Mouse (Mus musculus) embryonic stem cell, embryonic (primary cell): Measurements from ENCODE around the gene Ankmy2.
"Not testable (repeated sequence)": the region's sequence is repeated elsewhere in the genome, so short reads cannot be mapped to it uniquely, and the experiment has no call there.

ENCODE experiments used
- CTCF ChIA-PET, 4 experiments: fragments of 300-600 bp in 2 of 4; fragments of 350-600 bp in 2 of 4; sonication (Branson Sonifier 250); formaldehyde crosslinking; loops; one replicate each; lab custom pipeline; 2022; ENCODE audit warnings: inconsistent platforms in 2 of 4; lab: Charles Lee
- POLR2A ChIA-PET, 4 experiments: fragments of 300-600 bp in 2 of 4; fragments of 350-600 bp in 2 of 4; sonication (Branson Sonifier 250); formaldehyde crosslinking; loops; one replicate each; lab custom pipeline; 2022; ENCODE audit warnings: antibody characterized with exemption in 4 of 4, inconsistent platforms in 1 of 4; lab: Charles Lee

Ankmy2 gene

DNA sequence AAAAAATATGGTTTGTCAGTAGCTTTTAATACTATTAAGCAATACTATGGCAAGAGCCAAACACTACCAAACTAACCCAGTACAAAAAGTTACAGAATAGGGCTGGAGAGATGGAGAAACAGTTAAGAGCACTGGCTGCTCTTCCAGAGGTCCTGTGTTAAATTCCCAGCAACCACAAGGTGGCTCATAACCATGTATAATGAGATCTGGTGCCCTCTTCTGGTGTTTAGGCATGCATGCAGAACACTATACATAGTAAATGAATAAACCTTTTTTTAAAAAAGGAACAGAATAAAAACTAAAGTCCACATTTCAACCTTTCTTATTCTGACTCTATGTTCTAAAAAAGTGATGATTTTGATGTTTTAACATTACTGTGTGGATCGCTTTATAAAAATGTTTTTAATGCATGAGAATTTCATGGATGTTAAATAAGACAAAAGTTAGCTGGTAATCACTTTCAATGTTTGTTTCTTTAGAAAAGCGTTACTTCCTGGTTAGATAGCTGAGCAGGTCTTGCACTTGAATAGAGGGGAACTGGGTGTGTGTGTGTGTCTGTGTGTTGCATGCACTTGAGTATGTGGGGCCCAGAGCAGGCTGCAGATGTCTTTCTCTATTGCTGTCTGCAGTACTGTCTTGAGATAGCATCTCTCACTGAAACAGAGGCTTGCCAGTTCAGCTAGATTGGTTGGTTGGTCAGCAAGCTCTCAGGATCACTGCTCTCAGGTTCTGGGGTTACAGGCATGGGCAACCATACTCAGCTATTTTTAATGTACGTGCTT is 10.5 kb upstream of the Ankmy2 start:
- CTCF ChIA-PET, result interaction anchor here in 2 of 4 experiments (1.2 to 2.7 kb wide), 2 partner anchors 11 to 250 kb away, joined by 3 to 15 read pairs; partner anchors contain the start of genes Ankmy2 (in 1 of the 2) and Bzw2 (in 1 of the 2)

DNA sequence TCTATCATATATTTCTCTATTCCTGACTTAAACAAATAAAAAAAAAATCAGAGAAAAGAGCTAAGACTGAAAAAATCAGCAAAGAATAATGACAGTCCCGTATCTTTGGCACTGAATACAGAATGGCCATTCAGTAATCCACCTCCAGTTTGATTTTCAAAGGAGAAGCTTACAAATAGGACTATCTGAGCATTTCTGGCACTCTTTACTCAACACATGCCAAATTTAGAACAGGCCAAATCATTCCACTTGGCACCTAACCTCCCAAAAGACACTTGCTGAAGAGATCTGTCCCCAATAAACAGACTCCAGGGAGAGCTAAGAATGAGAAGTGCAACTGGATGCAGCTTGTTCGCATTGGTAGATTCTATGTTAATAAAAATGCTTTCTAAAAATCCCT is 6.6 kb upstream of the Ankmy2 start:
- CTCF ChIA-PET, result no interaction called here
- POLR2A ChIA-PET, result interaction anchor here in 3 of 4 experiments (0.5 to 6.4 kb wide), 4 partner anchors 8 to 57 kb away, joined by 3 to 95 read pairs (median 3); partner anchors contain the start of genes Ankmy2 (in 1 of the 3) and Bzw2 (in 1 of the 3)

More for the DNA sequence above, 10.5 kb upstream of the Ankmy2 start:
- POLR2A ChIA-PET, result interaction anchor here (0.7 to 6.4 kb wide), 6 partner anchors 10 to 119 kb away, joined by 3 to 95 read pairs (median 4); partner anchors contain the start of genes Ankmy2 (in 3 of the 4) and Bzw2 (in 2 of the 4)

DNA sequence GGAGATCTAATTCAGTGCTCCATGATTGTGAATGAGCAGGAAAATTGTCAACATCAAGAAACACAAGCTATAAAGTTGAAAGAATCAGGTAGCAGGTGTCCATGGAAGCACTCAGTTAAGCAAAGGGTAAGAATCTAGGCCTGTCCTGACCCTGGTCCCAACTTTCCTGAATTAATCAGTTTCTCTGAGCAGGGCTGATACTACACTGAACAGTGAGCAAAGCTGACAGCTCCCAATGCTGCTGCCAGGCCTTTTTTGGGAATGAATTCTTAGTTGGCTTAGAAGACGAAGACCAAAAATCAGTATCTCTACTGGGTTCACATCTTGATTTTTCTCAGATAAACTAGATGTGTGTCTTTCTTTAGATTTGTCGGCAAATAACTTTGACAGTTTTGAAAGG is 6.2 kb upstream of the Ankmy2 start:
- POLR2A ChIA-PET, result interaction anchor here in 3 of 4 experiments (0.5 to 6.4 kb wide), 3 partner anchors 7 to 56 kb away, joined by 3 to 95 read pairs (median 3); partner anchors contain the start of genes Ankmy2 (in 1 of the 3) and Bzw2 (in 1 of the 3)
- CTCF ChIA-PET, result no interaction called here

DNA sequence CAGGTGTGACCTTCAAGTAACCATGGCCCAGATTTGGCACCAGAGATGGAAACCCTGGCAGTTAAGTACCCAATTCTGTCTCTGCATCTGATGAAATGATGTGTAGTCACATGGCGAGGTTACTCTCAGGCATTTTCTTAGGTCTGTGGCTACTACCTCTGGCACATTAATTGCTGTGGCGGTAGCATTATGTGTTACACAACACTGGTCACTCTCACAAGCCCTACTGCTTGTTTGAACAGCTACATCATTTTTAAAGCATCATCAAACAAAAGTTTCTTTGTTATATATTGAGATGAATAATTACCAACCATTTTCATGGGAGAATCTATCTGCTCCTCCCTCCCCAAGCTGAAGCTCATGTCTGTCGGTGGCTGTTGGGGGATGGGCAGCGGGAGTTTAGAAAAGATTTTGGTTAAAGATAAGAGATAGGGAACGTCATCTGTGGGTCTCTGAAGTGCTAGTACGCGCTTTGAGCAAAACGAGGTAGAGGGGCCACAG is 1.7 kb upstream of the Ankmy2 start:
- CTCF ChIA-PET, result no interaction called here
- POLR2A ChIA-PET, result interaction anchor here in 2 of 4 experiments (0.6 to 6.7 kb wide), 10 partner anchors 8 to 258 kb away, joined by 3 to 95 read pairs (median 14); no protein-coding TSS in a partner anchor

DNA sequence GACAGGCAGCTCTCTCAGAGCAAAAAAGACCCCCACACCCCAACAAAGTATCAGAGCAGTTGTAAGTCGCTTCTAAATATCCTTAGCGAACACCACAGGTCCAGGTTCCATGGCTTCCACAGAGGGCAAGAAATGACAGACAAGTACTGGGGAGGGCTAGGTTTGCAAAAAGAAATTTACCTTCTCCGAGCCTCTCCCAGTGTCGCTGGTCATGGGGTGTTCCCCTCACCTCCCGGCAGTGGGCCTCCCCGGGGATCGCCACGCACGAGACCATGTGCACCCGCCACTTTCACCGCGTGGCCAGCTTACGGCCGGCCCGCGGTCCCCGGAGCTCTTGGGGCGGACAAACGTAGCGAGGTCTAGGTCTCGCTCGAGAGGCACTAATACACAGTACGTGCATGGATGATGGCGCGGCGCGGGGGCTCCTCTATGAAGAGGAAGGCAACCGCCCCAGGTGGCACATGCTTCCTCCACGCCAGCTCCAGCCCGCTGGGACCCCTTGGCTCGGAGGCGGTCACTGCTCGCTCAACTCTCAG is 745 bp upstream of the Ankmy2 start:
- CTCF ChIA-PET, result interaction anchor here in 2 of 4 experiments (0.6 to 3.2 kb wide), 4 partner anchors 9 to 131 kb away, joined by 3 to 25 read pairs (median 10); no protein-coding TSS in a partner anchor
- POLR2A ChIA-PET, result interaction anchor here in 3 of 4 experiments (0.7 to 6.7 kb wide), 47 partner anchors 9 to 514 kb away, joined by 3 to 95 read pairs (median 6); partner anchors contain the start of gene Tspan13 (in 2 of the 3)

DNA sequence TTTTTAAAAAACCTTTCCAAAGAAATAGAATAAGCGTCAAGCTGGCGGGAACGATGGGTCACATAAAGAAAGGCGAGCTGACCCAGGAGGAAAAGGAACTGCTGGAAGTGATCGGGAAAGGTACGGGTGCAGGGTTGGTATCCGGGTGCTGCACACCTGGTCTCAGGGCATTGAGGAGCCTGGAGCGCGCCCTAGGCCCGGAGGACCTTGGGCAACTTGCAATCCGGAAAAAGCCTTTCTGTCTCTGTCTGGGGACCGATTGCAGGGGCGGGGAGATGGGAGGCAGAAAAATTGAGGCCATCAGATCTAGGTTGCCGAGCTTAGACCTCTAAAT is 357 bp downstream of the Ankmy2 start:
- CTCF ChIA-PET, result interaction anchor here in 1 of 4 experiments (1.8 to 3.2 kb wide), 2 partner anchors 11 to 13 kb away, joined by 6 to 15 read pairs; no protein-coding TSS in a partner anchor
- POLR2A ChIA-PET, result interaction anchor here in 3 of 4 experiments (0.5 to 6.7 kb wide), 59 partner anchors 8 to 1479 kb away, joined by 3 to 95 read pairs (median 6); partner anchors contain the start of gene Tspan13 (in 2 of the 3)

DNA sequence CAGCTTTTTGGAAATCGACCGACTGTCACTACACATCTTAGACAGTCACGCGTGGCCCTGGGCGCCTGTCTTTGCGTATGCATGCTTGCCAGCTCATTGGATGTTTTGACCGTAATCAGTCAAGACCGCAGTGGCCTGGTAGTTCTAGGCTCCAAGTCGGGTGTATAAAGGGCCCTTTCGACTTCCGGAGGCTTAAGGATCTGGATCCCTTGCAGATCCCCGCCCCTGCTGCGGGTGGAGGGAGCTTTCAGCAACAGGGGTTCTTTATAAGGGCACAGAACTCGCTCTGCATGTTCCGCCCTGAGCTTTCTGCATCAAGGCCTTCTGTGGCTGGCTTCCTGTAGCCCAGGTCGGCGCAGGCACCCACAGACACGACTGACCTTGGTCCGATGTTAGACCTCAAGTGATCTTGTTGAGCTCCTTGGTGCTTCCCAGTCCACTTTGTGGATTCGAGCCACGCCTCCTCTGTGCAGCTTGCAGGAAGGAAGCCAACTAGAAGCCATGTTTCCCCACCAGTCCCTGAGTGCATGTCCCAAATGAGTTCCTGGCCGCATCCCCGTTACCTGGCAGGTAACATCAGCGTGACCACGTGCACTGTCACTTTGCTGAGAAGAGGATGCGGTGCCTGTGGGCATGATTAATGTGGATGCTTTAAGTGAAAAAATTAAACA is 859 bp downstream of the Ankmy2 start, which contains the start of gene Bzw2:
TSS of gene Bzw2 (minus strand) at position 443 of the 671 bp plus-strand sequence.
- CTCF ChIA-PET, result interaction anchor here in 1 of 4 experiments (1.8 to 3.2 kb wide), 2 partner anchors 11 to 13 kb away, joined by 6 to 15 read pairs; no protein-coding TSS in a partner anchor
- POLR2A ChIA-PET, result interaction anchor here in 3 of 4 experiments (0.6 to 6.7 kb wide), 45 partner anchors 8 to 647 kb away, joined by 3 to 95 read pairs (median 7); partner anchors contain the start of gene Tspan13 (in 2 of the 3)

DNA sequence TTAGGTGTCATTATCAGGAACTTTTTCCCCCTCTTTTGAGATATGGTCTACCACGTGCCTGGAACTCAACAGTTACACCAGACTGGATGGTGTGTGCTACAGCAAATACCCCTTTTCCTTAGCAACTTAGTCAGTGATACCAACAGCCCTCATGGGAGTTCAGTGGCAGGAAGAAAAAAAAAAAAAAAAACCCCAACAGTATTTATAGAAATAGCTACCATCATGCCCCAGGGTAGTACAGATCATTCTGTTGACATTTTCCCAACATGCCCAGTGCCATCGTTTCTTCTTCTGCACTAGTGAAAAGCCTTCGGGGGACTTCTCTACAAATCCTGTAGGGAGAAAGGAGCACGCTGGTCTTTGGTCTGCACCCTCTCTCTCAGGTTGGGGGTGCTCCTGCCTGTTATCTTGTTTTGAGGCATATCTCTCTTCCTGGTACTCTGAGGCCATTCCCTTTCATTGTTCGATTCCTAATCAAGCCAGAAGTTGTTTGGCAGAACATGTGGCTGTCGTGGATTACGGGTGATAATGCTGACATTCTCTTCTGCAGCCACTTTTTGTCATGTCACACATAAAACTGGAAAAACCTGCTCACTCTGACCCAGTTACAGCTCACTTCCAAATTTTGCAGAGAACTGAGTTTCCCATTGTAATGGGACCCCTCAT is 7.3 kb downstream of the Ankmy2 start:
- POLR2A ChIA-PET, result interaction anchor here in 1 of 4 experiments (0.7 to 1.0 kb wide), 2 partner anchors 9 to 228 kb away, joined by 3 read pairs; no protein-coding TSS in a partner anchor
- CTCF ChIA-PET, result no interaction called here

DNA sequence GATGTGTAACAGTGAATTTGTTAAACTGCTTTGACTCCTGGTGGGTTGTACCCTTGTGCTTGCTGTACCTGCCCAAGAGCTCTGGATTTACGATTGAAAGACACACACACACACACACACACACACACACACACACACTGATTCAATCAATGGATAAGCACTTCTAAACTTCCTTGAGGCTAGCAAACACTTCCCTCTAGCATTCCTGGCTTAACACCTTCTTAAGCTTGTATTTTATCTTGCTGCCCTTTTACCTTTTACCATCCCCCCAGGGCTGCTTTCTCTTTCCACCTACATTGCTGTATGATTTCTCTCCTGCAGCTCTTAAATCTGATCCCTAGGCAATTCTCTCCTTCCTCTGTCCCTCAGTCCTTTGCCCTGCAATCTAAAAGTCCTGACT is 8.4 kb downstream of the Ankmy2 start:
- ChIA-PET POLR2A (interaction anchor here in 3 of 4 experiments (0.6 to 1.8 kb wide), 7 partner anchors 9 to 38 kb away, joined by 3 to 8 read pairs (median 4); partner anchors contain the start of gene Ankmy2 (in 3 of the 3)), CTCF (interaction anchor here in 1 of 4 experiments (0.6 kb wide), 1 partner anchor 9 kb away, joined by 3 read pairs; no protein-coding TSS in a partner anchor)

DNA sequence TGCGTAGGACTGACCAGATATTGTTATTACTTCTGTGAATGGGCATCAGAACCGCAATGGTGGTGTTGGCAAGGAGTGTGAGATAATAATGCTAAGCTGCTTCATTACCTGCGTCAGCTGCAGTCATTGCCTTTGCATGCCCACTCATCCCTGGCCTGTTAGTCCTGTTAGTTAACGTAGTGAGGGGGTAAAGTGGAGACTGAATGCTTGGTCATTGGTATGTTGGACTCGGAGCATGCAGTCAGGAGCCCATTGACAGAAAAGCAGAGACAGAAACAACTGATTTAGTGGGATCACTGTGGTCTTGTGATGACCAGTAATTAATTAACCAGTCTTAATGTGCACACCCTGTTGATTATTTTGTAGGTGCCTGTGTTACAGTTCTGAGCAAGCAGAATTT is 20.3 kb downstream of the Ankmy2 start:
- ChIA-PET CTCF (no interaction called here), POLR2A (interaction anchor here in 1 of 4 experiments (1.0 kb wide), 1 partner anchor 20 kb away, joined by 3 read pairs; the partner anchor contains the start of gene Ankmy2)

DNA sequence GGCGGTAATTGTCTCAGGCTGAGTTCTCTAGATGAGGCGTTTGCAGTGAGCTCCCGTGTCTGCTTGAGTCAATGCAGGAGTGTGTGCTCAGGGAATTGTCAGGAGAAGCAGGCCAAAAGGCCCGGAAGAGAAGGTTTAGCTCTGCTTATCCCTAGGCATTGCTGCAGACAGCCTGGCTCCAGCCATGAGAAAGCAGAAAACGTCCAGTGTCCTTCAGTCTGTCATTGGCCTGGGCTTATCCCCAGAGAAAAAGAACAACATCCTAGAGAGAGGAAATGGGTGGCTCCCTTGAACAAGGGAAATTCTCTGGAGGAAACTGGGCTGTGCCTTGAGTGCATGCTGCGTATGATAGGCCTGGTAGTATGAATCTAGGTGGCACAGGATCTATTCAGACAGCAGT is 25.7 kb downstream of the Ankmy2 start:
- ChIA-PET POLR2A (interaction anchor here in 3 of 4 experiments (0.6 to 2.4 kb wide), 7 partner anchors 9 to 183 kb away, joined by 3 to 15 read pairs (median 8); partner anchors contain the start of genes Ankmy2 (in 3 of the 3) and Bzw2 (in 3 of the 3)), CTCF (no interaction called here)

DNA sequence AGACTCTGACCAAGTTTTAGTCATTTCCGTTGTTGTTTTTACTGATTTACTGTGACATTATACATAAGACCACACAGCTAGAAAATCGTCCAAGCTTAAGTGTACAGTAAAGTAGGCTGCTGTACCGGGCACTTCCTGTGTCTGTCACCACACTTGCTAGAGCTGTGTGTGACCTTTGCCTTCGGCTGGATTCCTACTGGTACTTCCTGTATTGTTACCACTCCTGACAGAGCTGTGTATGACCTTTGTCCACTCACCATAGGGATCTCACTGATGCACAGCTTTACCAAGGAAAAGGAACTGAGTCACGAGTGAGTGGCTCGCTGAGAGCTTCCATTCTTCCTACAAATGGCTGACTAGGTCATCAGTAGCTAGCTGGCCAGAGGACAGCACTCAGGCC is 30.2 kb downstream of the Ankmy2 start:
- POLR2A ChIA-PET, result interaction anchor here in 2 of 4 experiments (0.6 to 3.1 kb wide), 2 partner anchors 30 to 31 kb away, joined by 3 to 16 read pairs; partner anchors contain the start of genes Ankmy2 (in 2 of the 2) and Bzw2 (in 1 of the 2)
- CTCF ChIA-PET, result no interaction called here

DNA sequence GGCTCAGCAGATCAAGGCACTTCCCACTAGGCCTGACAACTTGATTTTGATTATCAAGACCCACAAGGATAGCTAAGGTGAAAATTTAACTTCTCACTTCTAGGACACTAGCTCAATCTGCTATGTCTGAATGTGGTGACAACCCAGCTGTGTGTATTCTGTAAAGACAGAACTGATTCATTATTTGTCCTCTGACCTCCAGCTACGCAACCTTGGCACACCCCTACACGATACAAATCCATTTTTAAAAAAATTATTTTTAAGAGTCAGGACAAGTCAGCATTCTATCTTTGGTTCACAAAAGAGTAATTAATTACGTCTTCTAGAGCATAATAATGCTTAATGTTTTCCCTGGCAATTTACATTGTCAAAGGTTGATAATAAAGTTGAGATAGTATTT is 32.7 kb downstream of the Ankmy2 start:
- POLR2A ChIA-PET, result interaction anchor here in 2 of 4 experiments (1.4 to 2.5 kb wide), 2 partner anchors 32 to 33 kb away, joined by 4 to 10 read pairs; partner anchors contain the start of genes Ankmy2 (in 1 of the 2) and Bzw2 (in 1 of the 2)

DNA sequence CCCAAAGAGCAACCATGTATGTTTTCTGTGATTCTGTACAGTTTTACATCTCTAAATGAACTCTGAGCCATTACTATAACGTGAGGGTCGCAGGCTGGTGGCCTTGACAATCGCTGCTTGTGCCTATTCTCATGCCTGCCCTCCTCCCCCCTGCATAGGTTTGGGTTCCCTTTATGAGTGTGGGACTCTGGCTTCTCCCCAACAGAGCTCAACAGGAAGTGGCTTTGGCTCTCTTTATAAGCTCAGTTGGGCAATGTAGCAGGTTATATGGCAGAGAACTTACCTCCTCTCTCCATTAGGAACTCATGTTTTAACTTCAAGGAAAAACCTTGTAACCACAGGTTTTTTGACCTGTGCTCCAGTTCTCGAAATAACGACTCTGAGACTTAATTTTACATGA is 33.4 kb downstream of the Ankmy2 start:
- ChIA-PET CTCF (interaction anchor here in 2 of 4 experiments (0.5 to 0.6 kb wide), 2 partner anchors 288 to 480 kb away, joined by 3 read pairs; no protein-coding TSS in a partner anchor), POLR2A (interaction anchor here in 2 of 4 experiments (0.7 to 2.5 kb wide), 3 partner anchors 32 to 208 kb away, joined by 3 to 10 read pairs (median 4); partner anchors contain the start of genes Ankmy2 (in 1 of the 2) and Bzw2 (in 1 of the 2))

More for the DNA sequence above, 32.7 kb downstream of the Ankmy2 start:
- CTCF ChIA-PET, result no interaction called here

DNA sequence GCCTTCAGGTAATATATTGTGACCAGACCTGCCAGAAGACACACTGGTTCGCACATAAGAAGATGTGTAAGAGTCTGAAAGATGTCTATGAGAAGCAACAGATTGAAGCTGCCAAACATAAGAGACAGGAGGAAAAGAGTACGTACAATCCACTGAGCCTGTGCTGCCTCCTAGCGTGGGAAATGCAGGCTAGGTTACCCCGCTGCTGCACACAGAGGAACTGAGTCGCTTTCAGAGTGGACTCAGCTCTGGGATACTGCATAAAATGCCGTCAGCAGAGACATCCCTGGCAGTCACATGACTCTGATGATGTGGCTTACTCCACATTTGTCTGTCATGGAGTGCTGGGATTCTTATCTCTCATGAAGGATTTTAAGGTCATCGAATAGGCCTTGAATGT is 38.1 kb downstream of the Ankmy2 start:
- POLR2A ChIA-PET, result no interaction called here
- CTCF ChIA-PET, result interaction anchor here in 2 of 4 experiments (0.5 to 1.1 kb wide), 3 partner anchors 13 to 96 kb away, joined by 3 read pairs; no protein-coding TSS in a partner anchor

DNA sequence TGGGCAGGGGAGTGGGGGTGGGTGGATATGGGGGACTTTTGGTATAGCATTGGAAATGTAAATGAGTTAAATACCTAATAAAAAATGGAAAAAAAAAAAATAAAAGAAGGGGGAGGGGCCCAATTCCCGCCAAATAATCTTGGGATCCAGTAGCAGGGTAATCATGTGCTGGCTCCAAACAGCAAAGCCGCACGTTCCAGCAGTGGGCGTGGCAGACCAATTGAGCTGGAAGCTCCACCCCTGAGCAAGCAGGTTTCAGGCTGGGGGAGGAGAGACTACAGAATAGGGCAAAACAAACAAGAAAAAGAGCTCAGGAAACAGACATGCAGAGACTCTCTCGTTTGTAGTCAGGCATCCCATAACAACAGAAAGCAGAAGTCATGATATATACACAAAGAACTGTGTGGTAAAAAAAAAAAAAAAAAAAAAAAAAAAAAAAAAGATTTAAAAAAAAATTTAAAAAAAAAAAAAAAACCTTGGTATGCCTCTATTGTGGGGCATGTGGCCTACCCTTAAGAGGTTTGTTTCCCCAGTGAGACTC is 48.7 kb downstream of the Ankmy2 start:
- POLR2A ChIA-PET, result interaction anchor here in 1 of 4 experiments (0.6 kb wide), 1 partner anchor 48 kb away, joined by 4 read pairs; no protein-coding TSS in a partner anchor
- CTCF ChIA-PET, result not testable (repeated sequence)
